Mouse (Mus musculus) lung, postnatal 0 days (tissue): ENCODE measurements around the gene 1700037H04Rik.

Experiments used
- CTCF ChIP-seq: IDR thresholded peaks from 2 replicates; pipeline ENCODE4 v1.5.1; 2016; ENCODE audit warnings: antibody characterized with exemption, mild to moderate bottlenecking
- EP300 ChIP-seq: IDR thresholded peaks from 2 replicates; pipeline ENCODE4 v1.6.1; 2016; ENCODE audit warnings: antibody characterized with exemption, mild to moderate bottlenecking, control low read depth

DNA sequence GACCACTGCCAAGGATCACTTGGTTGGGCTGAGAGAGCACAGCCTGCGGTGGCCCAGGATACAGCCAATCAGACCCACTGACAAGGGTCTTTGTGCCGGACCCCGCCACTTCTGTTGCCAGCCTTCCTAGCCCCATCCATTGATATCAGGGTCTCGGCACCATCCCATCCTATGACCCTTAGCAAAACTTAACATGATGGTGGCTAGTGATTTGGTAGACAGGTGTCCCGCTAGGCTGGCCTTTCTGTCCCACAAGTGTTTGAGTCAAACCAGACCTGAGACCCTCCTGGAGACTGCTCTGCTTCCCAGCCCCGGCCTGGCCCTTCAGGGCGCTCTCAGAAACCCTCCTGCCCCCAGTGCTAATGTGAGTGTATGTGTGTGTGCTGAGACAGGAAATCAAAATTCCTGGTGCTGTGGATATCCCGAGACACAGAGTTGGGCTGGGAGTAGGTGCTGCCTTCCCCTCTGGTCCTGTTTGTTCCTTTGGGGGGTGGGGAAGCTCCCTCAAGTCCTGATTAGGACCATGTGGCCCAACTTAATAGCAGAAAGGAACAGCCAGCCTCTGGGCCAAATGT is 25.0 kb downstream of the 1700037H04Rik start:
- TF ChIP-seq CTCF, result no peak
- TF ChIP-seq EP300, result no peak
